Mouse (Mus musculus) ovary, postnatal 36 days (tissue): ENCODE results near the gene Urm1.
"Not testable (repeated sequence)": the region's sequence is repeated elsewhere in the genome, so short reads cannot be mapped to it uniquely, and the experiment has no call there.

Experiments used
- DNase-seq: peaks from one replicate; pipeline ENCODE4 v3.0.0; 2022; ENCODE audit warnings: low spot score, mixed read lengths

The Urm1 gene

DNA sequence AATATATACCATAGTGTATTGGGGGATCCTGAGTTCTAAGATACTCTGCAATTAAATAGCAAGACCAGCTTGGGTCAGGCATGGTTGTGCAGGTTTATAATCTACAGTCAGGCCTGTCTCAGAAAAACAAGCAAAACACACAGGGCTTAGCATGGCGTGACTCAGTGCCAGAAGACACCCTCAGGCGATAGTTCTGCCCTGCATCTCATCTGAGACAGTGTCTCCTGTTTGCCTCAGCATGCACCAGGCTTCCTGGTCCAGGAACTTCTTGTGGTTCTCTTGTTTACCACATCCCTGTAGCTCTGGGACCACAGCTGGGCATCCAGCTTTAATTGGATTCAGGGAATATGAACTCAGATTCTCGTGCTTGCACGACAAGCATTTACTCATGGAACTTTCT lies 45.2 kb downstream of the Urm1 start:
- DNase-seq: no peak

DNA sequence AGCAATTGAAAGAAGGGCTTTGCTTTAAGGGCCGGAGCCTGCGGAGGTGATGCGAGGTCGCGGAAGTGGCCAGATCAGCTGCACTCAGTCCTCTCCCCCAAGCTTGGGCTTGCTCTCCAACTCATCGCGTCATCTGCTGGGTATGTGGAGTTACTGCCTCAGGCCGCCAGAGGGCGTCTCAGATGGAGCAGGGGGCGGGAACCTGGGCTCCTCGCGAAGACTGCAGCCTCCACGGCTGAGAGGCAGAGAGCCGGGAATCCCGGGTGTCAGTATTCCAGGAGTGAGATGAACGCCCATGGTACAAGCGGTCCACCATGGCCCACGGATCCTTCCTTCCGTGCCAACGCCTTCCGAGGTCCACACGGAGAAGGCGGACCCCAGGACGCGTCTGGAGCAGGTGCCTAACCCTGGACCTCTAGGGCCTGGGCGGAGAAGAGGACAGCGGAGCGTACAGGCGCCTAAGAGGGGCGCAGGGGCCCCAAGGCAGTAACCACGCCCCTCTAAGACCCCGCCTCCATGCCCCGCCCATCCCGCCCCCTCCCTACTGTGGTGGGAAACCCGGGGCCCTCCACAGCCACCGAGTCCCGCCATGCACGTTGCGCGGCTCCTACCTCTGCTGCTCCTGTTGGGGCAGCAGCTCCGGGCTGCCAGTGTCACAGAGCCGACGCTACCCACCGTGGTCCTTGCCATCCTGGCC lies 49.2 kb downstream of the Urm1 start, which contains the start of gene Cercam:
Gene Cercam (plus strand): TSS at position 216 of the 697 bp plus-strand sequence.
- peak; percentile 86 for DNase-seq

DNA sequence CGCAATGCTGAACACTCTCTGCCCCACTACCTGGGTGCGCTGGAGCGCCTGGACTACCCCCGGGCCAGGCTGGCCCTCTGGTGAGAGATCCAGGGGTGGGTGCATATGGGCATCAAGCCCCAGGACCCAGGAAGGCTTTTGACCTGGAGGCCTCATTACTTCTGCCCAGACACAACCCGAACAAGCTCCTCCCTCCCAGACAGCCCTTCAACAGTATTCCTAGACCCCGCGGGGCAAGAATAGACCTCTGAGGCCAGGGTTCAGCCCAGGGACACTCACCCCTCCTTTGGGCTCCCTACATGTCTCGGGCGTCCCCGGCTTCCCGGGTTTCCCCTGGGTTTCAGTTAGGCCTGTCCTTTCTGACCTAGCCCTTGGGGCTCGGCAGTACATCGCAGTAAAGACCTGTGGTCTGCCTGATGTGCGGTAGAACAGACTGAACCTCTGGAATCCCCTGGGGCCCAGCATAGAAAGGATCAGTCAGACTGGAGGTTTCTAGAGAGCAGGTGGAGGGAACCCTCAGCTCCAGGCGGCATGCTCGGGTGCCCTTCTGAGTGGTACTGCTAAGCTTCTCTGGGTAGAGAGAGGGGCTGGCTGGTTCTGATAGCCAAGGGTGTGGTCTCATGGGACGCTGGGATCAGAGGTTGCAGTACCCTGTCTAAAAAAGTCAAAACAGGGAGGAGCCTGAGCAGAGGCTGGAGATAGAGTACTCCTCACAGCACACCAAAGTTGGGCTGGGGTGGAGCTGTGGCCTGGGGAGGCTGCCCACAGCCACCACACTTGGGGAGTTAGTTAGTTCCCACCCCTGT lies 50.0 kb downstream of the Urm1 start:
- peak; percentile 15 for DNase-seq

DNA sequence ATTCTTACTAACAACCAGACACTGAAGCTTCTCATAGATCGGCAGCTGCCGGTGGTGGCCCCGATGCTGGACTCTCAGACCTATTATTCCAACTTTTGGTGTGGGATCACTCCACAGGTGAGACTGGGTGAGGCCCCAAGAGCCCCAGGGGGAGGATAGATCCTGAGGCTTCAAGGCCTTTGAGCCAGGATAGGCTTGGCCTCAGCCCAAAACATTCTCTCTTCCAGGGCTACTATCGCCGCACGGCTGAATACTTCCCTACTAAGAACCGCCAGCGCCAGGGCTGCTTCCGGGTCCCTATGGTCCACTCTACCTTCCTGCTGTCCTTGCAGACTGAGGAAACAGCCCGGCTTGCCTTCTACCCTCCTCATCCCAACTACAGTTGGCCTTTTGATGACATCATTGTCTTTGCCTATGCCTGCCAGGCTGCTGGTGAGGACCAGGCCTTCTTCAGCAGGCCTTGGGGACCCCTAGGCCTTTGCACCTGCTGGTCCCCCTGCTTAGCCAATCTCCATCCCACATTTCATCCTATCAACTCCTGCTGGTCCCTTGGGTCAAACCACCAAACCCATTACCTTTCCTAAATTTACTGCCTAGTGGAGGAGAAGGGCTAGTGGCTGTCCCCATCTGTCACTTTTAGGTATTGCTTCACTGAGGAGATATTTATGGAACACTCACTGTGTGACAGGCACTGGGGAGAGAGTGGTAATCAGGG lies 52.9 kb downstream of the Urm1 start:
- no peak for DNase-seq

DNA sequence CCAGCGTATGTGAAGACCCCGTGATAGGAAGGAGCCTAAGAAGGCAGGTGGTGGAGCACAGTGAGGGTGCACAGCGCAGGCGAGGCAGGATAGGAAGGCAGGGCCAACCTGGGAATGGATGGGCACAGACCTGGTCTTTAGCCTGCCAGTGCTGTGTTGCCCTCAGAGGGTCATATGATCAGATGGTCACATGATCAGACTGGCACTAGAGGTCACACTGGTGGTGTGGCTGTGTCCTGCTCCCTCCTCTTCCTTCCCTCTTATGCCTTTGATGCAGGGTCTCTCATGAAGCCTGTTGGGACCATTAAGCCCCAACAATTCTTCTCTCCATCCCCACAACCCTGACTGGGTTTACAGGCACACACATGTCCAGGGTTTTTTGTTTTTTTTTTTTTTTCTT lies 53.9 kb downstream of the Urm1 start:
- no peak for DNase-seq

DNA sequence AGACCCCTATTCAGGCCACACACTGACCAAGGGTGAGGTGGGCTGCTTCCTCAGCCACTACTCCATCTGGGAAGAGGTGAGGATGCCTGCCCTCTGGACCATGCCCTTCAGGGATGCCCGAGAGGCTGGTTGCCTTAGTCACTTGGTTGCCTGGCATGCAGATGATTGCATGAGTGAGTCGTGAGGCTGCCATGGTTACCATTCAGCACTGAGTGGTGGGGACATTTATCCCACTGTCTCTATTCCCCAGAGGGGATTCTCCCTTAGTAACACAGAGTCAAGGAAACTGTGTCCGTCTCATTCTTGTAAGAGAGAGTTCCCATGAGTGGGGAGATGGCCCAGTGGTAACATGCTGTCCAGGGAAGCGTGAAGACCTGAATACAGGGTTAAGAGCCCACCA lies 58.2 kb downstream of the Urm1 start:
- DNase-seq: no peak

DNA sequence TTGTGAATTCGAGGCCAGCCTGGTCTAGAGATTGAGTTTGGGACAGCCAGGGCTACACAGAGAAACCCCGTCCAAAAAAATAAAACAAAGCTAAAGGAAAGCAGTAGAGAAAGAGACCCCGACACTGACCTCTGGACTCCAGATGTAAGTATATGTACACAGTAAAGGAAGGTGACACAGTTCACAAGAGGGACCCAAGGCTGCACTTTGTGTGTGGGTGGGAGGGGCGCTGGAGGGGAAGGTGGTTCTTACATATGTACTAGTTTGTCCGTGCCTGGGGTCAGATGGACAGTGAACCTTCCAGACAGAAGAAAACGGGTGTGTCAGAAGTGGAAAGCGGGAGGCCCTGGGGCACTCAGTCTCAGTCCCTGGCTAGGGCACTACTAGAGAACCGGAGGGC lies 59.3 kb downstream of the Urm1 start:
- no peak for DNase-seq

DNA sequence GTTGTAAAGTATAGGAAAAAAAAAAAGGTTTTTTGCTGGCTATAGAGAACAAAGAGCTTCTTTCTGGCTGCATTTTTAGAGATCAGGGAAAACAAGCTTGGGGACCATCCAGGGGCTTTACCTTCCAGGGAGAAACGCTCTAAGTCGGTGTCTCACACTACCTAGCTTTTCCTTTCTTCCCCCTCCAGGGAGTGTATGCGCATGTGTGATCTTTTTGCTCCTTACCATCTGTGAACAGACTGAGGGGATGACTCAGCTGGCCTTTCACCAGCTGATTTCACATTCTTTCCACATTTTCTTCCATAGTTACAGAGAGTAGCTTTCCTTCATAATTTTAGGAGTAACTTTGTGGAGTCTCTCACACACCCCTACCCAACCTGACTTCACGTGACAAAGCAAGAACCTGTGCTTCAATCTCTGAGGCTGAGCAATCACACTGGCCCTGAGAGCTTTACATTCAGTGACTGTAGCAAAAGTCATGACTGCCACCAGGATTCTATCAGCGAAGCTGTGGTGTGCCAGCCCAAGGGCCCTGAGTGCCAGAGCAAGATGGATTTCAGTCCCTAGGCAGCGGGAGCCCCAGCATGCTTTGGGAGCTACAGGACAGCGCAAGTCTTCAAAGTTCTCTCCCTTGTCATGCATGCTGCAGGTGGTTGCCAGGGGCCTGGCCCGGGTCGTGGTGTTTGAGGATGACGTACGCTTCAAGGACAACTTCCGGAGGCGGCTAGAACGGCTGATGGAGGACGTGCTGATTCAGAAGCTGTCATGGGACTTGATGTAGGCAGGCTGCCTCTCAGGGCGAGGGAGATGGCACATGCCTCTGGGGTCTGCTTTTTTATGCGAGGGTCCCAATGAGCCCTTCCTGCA lies 60.3 kb downstream of the Urm1 start:
- peak; percentile 22 for DNase-seq

DNA sequence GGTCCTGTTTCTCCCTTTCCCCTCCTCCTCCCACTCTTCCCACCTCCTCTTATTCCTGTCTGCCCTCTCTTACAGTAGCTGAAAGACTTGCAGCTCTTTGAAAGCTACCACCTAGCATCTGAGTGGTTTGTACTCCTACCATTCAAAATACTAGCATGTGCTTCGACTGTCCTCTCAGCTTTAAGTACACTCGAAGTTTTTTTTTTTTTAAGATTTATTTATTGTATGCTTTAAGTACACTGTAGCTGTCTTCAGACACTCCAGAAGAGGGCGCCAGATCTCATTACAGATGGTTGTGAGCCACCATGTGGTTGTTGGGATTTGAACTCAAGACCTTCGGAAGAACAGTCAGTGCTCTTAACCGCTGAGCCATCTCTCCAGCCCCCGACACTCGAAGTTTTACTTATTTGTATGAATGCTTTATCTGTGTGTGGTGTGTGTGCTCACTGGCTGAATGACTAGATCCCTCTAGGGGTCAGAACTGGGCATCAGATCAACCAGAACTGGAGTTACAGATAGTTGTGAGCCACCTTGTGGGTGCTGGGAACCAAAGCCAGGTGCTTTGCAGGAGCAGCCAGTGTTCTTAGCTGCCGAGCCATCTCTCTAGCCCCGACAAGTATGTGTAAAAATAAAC lies 66.9 kb downstream of the Urm1 start:
- not testable (repeated sequence) for DNase-seq

DNA sequence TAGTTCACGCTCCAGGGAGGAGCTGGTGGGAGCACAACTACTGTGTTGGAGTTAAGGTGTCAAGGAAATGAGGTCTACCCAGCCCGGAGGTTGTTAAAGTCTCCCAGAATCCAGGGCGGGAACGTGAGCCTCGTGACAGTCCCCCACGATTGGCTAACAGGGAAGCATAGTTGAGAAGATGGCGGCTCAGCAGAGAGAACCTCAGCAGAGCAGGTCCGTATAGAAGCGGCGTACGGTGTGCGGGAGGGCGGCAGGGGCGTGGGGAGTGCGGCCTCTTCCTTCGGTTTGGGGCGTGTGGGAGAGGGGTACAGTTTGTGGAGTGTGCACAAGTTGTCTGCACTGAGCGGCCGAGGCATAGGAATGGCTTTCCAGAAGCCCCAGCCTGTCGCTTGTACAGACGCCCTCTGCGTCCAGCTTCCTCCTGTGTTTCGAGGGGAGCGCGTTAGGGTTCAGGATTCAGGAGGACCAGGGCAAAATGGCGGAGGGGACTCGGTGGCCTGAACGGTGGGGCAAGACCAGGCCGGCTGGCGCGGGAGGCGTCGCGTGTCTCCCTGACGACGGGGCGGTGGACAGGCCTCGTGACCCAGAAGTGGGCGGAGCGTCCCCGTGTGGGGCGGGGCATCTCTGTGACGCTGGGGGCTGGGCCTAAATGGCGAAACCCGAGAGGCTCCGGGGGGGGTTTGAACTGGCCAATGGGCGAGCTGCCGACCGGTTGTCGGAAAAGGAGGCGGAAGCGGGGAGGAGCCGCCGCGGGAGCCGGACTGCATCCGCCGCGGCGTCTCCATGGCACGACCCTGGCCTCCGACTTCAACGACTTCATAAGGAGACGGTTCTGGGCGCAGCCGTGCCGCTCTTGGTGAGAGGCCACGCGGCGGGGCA lies 69.4 kb downstream of the Urm1 start, which contains the start of gene Odf2:
Gene Odf2 (plus strand): TSS at position 156 of the 879 bp plus-strand sequence.
- peak; percentile 100 for DNase-seq

DNA sequence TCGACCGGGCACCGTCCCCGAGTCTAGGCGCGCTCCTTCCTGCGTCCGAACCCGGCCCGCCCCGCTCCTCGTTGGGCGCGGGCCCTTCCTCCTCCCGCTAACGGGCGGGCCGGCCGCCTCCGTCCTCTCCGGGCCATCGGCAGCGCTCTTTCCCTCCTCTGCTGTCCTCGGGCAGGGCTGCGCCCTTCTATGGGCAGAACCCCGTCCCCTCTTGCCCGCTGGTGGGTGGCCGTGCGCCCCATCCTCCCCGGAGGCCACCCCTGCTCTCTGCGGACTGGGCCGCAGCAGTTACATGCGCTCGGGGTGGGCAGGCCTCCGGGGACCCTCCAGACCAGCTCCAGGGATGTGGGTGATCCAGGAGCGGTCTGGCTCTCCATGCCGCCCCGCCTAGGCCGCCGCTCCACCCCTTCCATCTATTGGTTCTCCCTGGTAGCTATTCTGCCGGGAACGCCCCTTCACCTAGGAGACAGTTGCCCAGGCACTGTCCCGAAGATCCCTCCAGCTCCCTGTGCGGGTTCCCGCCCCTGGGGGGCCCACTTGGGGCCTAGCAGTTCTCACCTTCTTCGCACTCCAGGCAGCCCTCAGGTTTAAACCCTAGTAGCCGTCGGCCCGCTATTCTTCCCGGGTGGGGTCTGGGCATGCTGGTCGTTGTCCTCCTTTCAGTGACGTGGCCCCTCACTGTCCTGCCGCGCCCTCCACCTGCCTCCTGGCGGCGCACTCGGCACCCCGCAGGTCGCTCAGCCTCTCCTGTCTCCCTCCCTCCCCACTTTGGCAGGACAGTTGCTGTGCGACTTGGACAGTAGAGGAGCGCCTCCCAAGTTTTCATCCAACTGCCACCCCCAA lies 70.3 kb downstream of the Urm1 start:
- DNase-seq: peak; percentile 88

DNA sequence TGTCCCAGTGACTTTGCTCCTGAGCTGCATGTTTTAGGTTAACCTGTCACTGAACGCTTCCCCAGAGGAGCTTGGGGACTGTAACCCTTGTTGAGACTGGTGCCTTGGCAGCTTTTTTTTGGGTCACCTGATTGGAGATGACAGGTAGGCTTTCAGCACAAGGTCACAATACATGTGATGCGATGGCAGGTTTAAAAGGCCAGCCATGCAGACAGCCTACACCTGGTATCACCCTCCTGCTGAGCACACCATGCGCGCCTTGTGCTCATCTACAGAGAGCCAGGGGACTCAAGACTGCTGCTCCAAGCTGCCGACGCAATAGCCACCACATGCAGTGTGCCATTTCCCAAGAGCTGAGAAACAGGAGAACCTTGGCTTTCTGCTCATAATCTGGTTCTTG lies 71.9 kb downstream of the Urm1 start:
- no peak for DNase-seq
